Mouse (Mus musculus) cerebellum, adult 18-20 months (tissue): ENCODE measurements at regions not wholly inside any gene's neighbourhood (a gene's known extent, or its start where the extent isn't known, plus 50 kb on each side); places are given as distances from the start of the nearest gene placed in this dataset.

ENCODE experiments used
- DNase-seq, 2 experiments: peaks; one replicate each; pipeline ENCODE4 v3.0.0; 2021

DNA sequence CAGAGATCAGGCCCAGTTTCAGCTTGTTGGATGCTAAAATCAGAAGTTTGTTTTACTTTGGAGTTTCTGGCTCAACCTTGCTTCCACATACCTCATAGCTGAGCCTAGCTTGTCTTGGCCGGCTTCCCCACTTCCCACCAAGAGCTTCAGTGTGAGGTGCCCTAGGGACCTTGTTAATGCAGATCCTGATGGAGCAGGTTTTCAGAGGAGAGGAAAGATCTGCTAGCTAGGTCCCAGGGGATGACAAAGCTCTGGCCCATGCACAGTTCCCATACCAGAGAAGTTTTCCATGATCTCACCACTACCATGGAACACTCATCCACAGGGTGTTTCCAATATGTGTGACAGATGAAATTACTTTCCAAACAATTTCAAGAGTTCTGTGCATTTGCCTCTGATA lies 131.9 kb upstream of the Stac start:
- no peak for DNase-seq

DNA sequence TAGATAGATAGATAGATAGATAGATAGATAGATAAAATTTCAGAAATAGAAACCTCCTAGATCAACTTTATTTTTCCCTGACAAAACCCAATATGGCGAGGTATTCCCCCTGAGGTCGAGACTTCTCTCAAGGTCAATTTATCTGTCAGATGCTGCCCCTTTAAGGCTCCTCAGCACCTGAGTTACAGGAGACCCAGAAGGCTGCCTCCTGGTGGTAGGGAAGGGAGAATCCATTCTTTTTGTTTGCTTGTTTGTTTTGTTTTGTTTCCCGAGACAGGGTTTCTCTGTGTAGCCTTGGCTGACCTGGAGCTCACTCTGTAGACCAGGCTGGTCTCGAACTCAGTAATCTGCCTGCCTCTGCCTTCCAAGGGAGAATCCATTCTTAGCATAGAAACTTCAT lies 127.3 kb upstream of the Stac start:
- no peak for DNase-seq

DNA sequence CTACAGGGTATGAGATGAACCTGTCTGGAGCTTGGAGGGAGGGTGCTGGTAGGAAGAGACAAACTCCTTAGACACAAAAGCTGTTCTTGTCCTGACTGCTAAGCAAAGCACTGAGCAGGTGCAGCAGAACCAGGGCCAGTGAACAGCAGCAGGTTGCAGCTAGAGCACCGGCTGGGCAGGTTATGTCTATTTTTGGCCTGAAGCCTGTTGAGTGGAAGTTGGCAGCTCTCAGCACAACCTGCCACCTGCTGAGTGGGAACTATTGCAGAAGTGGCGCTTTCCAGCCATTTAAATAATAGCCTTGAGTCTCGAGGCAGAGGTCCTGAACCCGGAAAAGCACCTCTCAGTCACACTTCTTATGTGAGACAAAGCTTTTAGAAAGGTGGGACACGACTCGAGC lies 114.8 kb upstream of the Stac start:
- peak; percentile 37 to 43 for DNase-seq

DNA sequence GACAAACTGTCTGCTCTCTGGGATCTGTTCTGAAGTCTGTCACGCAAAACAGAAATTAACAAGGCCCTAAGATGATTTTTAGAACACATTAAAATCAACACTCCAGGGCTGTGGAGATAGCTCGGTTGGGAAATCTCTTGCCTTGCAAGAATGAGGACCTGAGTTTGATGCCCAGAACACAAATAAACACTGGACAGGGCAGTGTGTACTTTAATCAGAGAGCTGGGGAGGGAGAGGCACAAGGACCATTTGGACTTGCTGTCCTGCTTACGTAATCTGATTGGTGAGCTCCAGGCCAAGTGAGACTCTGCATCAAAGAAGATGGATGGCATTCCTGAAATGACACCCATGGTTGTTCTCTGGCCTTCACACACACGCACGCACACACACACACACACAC lies 111.2 kb upstream of the Stac start:
- DNase-seq = no peak

DNA sequence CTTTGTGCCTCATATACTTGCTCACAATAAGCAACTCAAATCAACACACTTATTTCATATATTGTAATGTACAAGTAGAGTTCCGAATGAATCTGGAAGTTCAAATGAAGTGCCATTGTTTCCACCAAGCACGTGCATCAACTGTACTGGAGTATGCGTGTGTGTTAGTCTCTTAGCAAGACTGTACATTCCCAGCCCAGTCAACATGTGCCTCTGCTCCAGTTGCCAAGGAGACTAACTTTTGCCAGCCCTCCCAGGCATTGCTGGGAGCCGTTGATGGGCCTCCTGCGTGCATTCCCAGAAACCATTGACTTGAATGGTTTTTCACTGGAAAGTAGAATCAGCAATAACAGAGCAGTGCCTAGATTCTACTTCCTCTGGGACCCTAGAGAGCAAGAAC lies 110.7 kb upstream of the Stac start:
- no peak for DNase-seq

DNA sequence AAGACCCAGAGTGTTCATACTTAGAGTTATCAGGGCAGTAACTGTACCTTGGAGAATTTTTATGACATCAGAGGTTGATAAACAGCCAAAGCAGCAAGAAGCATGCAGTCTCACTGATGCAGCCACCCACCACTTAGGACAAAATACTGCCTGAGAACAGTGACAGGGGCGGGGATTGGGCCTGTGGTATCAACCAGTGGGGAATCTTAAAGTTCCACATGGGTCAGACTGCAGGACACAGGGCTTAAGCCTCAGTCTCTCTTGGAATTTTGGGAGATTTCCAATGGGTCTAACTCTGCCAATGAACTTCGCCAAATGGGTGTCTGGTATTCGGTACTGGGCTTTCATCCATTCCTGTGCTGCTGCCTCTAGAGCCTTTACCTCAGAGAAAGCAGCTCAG lies 88.8 kb upstream of the Stac start:
- DNase-seq = no peak

DNA sequence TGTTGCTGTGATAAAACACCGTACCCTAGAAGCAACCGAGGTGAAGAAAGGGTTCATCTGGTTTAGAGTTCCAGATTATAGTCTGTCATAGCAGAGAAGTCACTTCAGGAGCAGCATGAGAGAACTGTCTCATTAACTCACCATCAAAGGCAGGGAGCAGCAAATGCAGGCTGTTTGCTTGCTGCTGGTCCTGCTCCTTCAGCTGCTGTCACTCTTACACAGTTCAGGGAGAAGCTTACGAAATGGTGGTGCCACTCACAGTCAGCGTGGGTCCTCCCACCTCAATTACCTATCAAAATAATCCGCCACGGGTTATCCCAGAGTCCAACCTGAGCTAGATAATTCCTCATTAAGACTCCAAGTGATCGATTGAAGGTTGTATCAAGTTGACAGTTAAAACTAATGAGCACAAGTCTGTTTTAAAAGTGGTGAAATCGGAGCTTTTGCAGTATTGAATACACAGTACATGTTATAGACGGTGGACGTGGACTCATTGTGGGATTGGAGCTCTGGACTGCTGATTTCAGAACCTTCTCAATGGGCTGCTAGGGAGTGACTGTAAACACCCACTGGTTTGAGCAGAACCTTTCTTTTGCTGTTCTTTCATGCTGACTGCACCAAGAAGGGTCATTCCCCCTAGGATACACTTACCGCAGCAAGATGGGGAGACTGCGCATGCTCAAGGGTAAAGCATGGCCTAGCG lies 87.4 kb upstream of the Stac start:
- no peak for DNase-seq

DNA sequence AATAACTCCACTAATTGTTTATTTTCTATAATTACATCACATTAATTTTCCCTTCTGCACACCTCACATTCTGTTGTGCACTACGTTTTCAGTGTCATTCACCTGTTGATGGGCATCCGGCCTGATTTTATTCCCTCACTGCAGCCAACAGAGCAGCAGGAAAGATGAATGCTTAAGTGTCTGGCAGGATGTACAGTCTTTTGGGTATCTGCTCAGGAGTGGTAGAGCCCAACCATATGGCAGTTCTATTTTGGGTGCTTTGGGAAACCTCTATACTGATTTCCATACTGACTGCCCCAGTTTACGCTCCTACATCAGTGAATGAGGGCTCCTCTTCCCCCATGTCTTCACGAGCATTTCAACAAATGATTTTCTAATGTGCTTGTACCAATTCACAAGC lies 84.1 kb upstream of the Stac start:
- peak in 1 of 2 experiments; percentile 2 for DNase-seq

DNA sequence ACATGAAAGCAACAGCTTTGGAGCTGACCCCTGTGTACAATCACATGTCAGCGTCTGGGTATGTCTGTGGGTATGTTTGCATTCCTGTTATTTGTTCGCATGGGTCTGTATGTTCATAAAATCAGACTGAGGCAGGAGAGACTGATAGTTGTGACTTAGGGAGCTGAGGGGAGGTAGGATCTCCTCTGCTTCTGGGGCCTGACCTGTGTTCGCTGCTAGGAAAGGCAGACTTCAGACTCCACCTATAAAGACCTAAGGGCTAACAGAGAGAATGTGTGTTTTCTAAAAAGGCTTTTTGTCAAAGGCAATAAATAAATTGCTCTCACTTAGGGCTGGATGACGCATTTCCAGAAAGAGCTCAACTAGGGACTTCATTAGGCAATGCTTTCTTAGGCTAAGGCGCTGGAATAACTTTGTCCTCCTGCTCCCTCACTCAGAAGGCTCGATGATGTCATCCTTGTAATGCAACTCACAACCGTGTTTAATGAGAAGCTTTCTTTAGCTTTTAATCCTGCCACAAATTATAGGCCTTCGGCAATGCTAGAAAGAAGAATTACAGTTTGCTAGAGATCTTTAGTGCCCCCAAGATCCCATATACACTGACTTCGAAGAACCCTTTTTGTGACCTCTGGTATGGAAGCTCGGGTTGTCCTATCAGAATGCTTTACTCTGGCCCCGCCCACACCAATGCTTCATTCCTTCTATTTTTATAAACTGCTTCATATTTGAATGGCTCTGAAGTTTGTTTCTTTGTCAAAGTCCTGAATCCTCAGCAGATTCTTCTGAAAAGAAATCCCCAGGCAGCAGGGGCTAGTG lies 72.7 kb upstream of the Stac start:
- DNase-seq = no peak

DNA sequence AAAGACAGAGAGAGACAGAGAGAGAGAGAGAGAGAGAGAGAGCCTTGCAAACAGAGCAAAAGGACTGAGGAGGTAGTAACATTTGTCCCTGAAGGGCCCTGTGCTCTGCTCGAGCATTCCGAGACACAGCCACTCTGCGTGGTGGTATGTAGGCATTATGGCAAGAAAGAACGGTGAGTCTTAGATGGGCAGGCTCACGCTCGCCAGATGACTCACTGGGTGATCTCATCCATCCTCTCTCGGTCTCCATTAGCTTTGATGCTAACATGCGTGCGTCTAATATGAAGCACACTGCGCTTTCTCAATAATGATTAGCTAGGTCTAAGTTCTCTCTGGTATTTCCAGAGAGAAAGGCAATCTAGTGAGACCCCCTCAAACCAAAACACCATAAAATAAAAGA lies 65.1 kb upstream of the Stac start:
- DNase-seq = no peak

DNA sequence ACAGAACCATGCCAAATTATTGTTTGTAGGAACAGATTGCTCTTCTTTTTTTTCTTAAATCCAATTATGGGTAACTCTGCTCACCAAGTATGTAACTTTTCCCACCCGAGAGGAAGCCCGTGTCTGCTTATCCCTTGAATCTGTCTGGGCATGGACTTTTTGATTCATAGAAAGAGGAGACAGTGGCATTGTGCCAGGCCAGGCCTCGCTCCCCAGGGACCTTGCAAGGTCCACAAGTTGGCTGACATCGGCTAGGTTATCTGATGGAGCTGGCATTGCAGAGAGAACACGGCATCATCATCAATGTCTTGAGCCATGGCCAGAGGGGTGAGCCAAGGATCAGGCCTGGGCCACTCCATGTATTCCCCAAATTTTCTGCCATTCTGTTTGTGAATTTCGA lies 56.0 kb upstream of the Stac start:
- DNase-seq = no peak

DNA sequence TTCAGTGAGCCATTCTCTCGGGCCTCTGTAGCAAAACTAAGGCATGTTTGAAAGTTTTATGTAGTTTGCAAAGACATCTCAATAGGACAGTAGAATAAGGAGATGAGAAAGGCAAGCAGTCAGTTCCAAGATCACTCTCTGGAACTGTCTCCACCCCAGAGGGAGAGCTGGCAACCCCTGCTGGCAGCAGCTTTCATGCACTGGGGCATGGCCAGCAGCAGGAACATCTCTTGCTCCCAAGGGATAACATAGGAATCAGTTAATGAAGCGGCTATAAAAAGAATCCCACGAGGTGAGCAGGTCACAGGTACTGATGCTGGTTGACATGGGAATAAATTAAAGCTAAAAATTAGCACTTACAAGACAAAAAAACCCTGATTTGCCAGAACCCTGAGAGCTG lies 55.1 kb upstream of the Stac start:
- DNase-seq = no peak
